Comparison of ENCODE assay signal across 12 mouse cellular contexts in the genomic region with DNA sequence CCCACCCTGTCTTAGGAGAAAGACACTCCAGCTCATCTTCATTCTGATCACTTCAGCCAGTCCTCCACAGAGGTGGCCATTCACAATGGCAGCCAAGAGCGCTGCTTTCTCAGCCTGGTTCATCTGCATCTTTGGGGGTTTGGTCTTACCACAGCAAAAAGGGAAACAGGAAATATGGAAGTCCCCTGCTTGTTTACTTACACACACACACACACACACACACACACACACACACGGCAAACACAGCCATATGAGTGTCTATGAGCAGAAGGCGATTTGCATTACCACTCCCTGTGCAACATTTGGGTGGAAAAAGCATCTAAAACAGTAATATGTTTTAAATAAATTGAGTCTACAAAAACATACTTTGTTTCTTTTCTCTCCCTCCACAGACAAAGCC. TPM values are rescaled to one million over a fixed set of nuclear protein-coding genes. Genes with fewer than 3 reads are reported as not detected.
DNase-seq lines count a peak whose midpoint lies in the region; ATAC-seq and TF ChIP-seq lines count a peak whose summit lies in the region.
"Had no signal": no experiment of that assay in that cellular context is flagged by ENCODE, and none has a peak within 500 bp of the region (broad histone marks: within the 10 kb centered on the region; RNA-seq: fewer than 3 reads in every experiment).

No protein-coding gene starts in this region.

- TF ChIP-seq EP300 in heart, adult 2 months (IDR thresholded peaks at IDR 0.05; ENCODE audit: insufficient read depth, low read depth, low read length) = no peak

- TF ChIP-seq POLR2A in heart, adult 2 months (IDR thresholded peaks at IDR 0.05; ENCODE audit: insufficient read depth, low read depth, low read length) = no peak

- no peaks in the 10 kb centered on the region for H3K9me3 ChIP-seq in midbrain, embryonic 15.5 days
- no peaks in the 10 kb centered on the region for H3K9me3 ChIP-seq in midbrain, embryonic 13.5 days
- H3K9me3 ChIP-seq in hindbrain, postnatal 0 days (ENCODE audit: low read length) = no peaks in the 10 kb centered on the region
- no peaks in the 10 kb centered on the region for H3K9me3 ChIP-seq in neural tube, embryonic 15.5 days (replicated peaks)

- intact Hi-C loops in heart, adult 2 months (cut with DNase I) = no loop called here

- no peak for ATAC-seq in midbrain, embryonic 15.5 days (replicated peaks)
- ATAC-seq in midbrain, embryonic 13.5 days = no peak
- no peak for ATAC-seq in hindbrain, postnatal 0 days
- no peak for ATAC-seq in neural tube, embryonic 15.5 days (ENCODE audit: low FRiP score)

- TF ChIP-seq CTCF in heart, adult 2 months (IDR thresholded peaks at IDR 0.05) = no peak
- no peak for TF ChIP-seq CTCF in hindbrain, postnatal 0 days (IDR thresholded peaks at IDR 0.05; ENCODE audit: low read depth)

- H3K4me3 ChIP-seq in heart, adult 2 months = no peak overlapping the region
- H3K4me3 ChIP-seq in midbrain, embryonic 15.5 days = no peak overlapping the region
- no peak overlapping the region for H3K4me3 ChIP-seq in midbrain, embryonic 13.5 days (replicated peaks)
- no peak overlapping the region for H3K4me3 ChIP-seq in hindbrain, postnatal 0 days (ENCODE audit: low read length)
- H3K4me3 ChIP-seq in neural tube, embryonic 15.5 days (replicated peaks) = no peak overlapping the region

- no peak overlapping the region; the same call in 1 of the 2 replicates for H3K27ac ChIP-seq in heart, adult 2 months
- H3K27ac ChIP-seq in midbrain, embryonic 15.5 days = peak overlapping the region; percentile 2; the same call in 1 of the 2 replicates
- no peak overlapping the region for H3K27ac ChIP-seq in midbrain, embryonic 13.5 days
- peak overlapping the region; percentile 12 for H3K27ac ChIP-seq in hindbrain, postnatal 0 days
- peak overlapping the region; percentile 14; the same call in 1 of the 2 replicates for H3K27ac ChIP-seq in neural tube, embryonic 15.5 days (replicated peaks)

- no peak overlapping the region for H3K9ac ChIP-seq in heart, adult 2 months (ENCODE audit: low read depth, low read length)
- no peak overlapping the region for H3K9ac ChIP-seq in midbrain, embryonic 15.5 days
- no peak overlapping the region for H3K9ac ChIP-seq in midbrain, embryonic 13.5 days (replicated peaks)
- no peak overlapping the region for H3K9ac ChIP-seq in hindbrain, postnatal 0 days (replicated peaks; ENCODE audit: low read length)
- H3K9ac ChIP-seq in neural tube, embryonic 15.5 days (replicated peaks) = no peak overlapping the region

- peaks cover 7% of the 10 kb centered on the region for H3K79me2 ChIP-seq in heart, adult 2 months (replicated peaks; ENCODE audit: control insufficient read depth, insufficient read depth, low read length)

- WGBS in heart, adult 2 months = 31% methylated on average over 3 of the region's 3 CpGs
- WGBS in midbrain, embryonic 15.5 days = 77% methylated on average over 3 of the region's 3 CpGs
- WGBS in midbrain, embryonic 13.5 days = 82% methylated on average over 3 of the region's 3 CpGs
- WGBS in hindbrain, postnatal 0 days = 50% methylated on average over 3 of the region's 3 CpGs
- WGBS in neural tube, embryonic 15.5 days = 72% methylated on average over 3 of the region's 3 CpGs

- DNase-seq in heart, adult 11 months = peak; percentile 84
- no peak for DNase-seq in heart, adult 2 months
- peak; percentile 34 for DNase-seq in hindbrain, postnatal 0 days (ENCODE audit: low spot score)
- DNase-seq in adrenal gland, adult 8-10 months = no peak
- DNase-seq in adrenal gland, adult 18-20 months (ENCODE audit: low spot score in 2 of 2) = no peak
- DNase-seq: adrenal gland, postnatal 36 days; gastrocnemius, postnatal 10 days; kidney, postnatal 4 days had no signal

- H3K36me3 ChIP-seq in heart, adult 2 months (ENCODE audit: control insufficient read depth, insufficient read depth, low read length) = peaks cover 25% of the 10 kb centered on the region
- H3K36me3 ChIP-seq in midbrain, embryonic 15.5 days (replicated peaks) = no peaks in the 10 kb centered on the region
- peaks cover 5% of the 10 kb centered on the region; the same call in 1 of the 2 replicates for H3K36me3 ChIP-seq in midbrain, embryonic 13.5 days
- no peaks in the 10 kb centered on the region for H3K36me3 ChIP-seq in hindbrain, postnatal 0 days (ENCODE audit: insufficient read depth, low read length)
- no peaks in the 10 kb centered on the region for H3K36me3 ChIP-seq in neural tube, embryonic 15.5 days

- no peaks in the 10 kb centered on the region for H3K27me3 ChIP-seq in heart, adult 2 months (ENCODE audit: control insufficient read depth, insufficient read depth, low read length)
- no peaks in the 10 kb centered on the region for H3K27me3 ChIP-seq in midbrain, embryonic 15.5 days (replicated peaks)
- no peaks in the 10 kb centered on the region for H3K27me3 ChIP-seq in midbrain, embryonic 13.5 days
- no peaks in the 10 kb centered on the region for H3K27me3 ChIP-seq in hindbrain, postnatal 0 days (ENCODE audit: insufficient read depth, low read length)
- H3K27me3 ChIP-seq in neural tube, embryonic 15.5 days (replicated peaks) = no peaks in the 10 kb centered on the region

- H3K4me1 ChIP-seq in heart, adult 2 months (ENCODE audit: control insufficient read depth, insufficient read depth, low read length) = peaks cover 32% of the 10 kb centered on the region
- H3K4me1 ChIP-seq in midbrain, embryonic 15.5 days = peaks cover 29% of the 10 kb centered on the region
- H3K4me1 ChIP-seq in midbrain, embryonic 13.5 days (replicated peaks) = peaks cover 52% of the 10 kb centered on the region
- peaks cover 4% of the 10 kb centered on the region; the same call in 1 of the 2 replicates for H3K4me1 ChIP-seq in hindbrain, postnatal 0 days (ENCODE audit: insufficient read depth, low read length)
- H3K4me1 ChIP-seq in neural tube, embryonic 15.5 days = peaks cover 40% of the 10 kb centered on the region

- H3K4me2 ChIP-seq in midbrain, embryonic 15.5 days = no peak overlapping the region
- H3K4me2 ChIP-seq in midbrain, embryonic 13.5 days (replicated peaks) = no peak overlapping the region
- no peak overlapping the region for H3K4me2 ChIP-seq in hindbrain, postnatal 0 days (ENCODE audit: low read depth, low read length)
- H3K4me2 ChIP-seq in neural tube, embryonic 15.5 days = no peak overlapping the region
- H3K4me2 ChIP-seq: midbrain, embryonic 11.5 days had no signal

RNA-seq across cellular contexts. Expression of a gene that starts 32.3 kb away (rescaled TPM):
- total RNA-seq in heart, adult 2 months (2021) = 100 to 1,000 TPM; 248 to 249 TPM
- 148 and 227 TPM in 2 replicates for polyA plus RNA-seq in heart, adult 2 months (2012; rRNA removed)
- polyA plus RNA-seq in midbrain, embryonic 15.5 days (2015; fragmentation: Nextera tagmentation; extraction: Ambion mirVana) = 63.8 and 69.5 TPM in 2 replicates
- polyA plus RNA-seq in midbrain, embryonic 13.5 days (2015; fragmentation: Nextera tagmentation; extraction: Ambion mirVana) = 95.1 and 108 TPM in 2 replicates
- total RNA-seq in hindbrain, postnatal 0 days (2014; rRNA removed) = 64.7 and 70.1 TPM in 2 replicates
- 57.1 and 59.7 TPM in 2 replicates for polyA plus RNA-seq in hindbrain, postnatal 0 days (2015; fragmentation: Nextera tagmentation; extraction: Ambion mirVana)
- polyA plus RNA-seq in neural tube, embryonic 15.5 days (2015; fragmentation: Nextera tagmentation; extraction: Ambion mirVana) = 45.3 and 62.7 TPM in 2 replicates
- 10 to 100 TPM; 59.8 to 89.0 (median 74.4) TPM for total RNA-seq in adrenal gland, adult 8-10 months (2022)
- total RNA-seq in adrenal gland, adult 18-20 months (2021) = 100 to 1,000 TPM in 1 of 2 experiments, 10 to 100 TPM in 1; 74.4 to 136 TPM

Comparison
In these comparisons a context has a peak if more than half of its experiments do, and no peak if none do; other contexts are left out.
1. DNase-seq: peak in heart, adult 11 months (single experiment) and hindbrain, postnatal 0 days (single experiment); none in heart, adult 2 months (0 of 2), adrenal gland, adult 8-10 months (single experiment) and adrenal gland, adult 18-20 months (0 of 2).
2. H3K27ac ChIP-seq: peak in midbrain, embryonic 15.5 days (single experiment), hindbrain, postnatal 0 days (single experiment) and neural tube, embryonic 15.5 days (single experiment); none in heart, adult 2 months (single experiment) and midbrain, embryonic 13.5 days (single experiment).